Mouse (Mus musculus) embryonic facial prominence, embryonic 14.5 days (tissue): ENCODE results near the gene Vmp1. TPM values are rescaled to one million over a fixed set of nuclear protein-coding genes. Genes with fewer than 3 reads are reported as not detected.

Source experiments
- ATAC-seq: fragments of 200-750 bp; cut with Nextera tagmentation; 2 replicates; pipeline ENCODE4 v1.8.0; 2017; ENCODE audit warnings: low read depth, moderate number of reproducible peaks, moderate TSS enrichment
- DNase-seq: peaks from one replicate; pipeline ENCODE4 v3.0.0-alpha.2; 2015; ENCODE audit warnings: low spot score
- H3K27ac ChIP-seq: fragments of 300-500 bp; sonication (generic); replicated peaks from 2 replicates; pipeline ENCODE4 v1.5.1; 2014; ENCODE audit warnings: low read depth, mild to moderate bottlenecking, low read length, moderate library complexity
- H3K27me3 ChIP-seq: fragments of 300-500 bp; sonication (generic); replicated peaks from 2 replicates; pipeline ENCODE4 v1.6.1; 2014; ENCODE audit warnings: low read length; ENCODE audit not compliant: control insufficient read depth, insufficient read depth
- H3K36me3 ChIP-seq: fragments of 300-500 bp; sonication (generic); 2 replicates; pipeline ENCODE4 v1.6.1; 2014; ENCODE audit warnings: low read length, mixed read lengths; ENCODE audit not compliant: control insufficient read depth, insufficient read depth
- H3K4me1 ChIP-seq: fragments of 300-500 bp; sonication (generic); 2 replicates; pipeline ENCODE4 v1.6.1; 2014; ENCODE audit warnings: antibody characterized with exemption, low read length; ENCODE audit not compliant: control insufficient read depth, insufficient read depth
- H3K4me2 ChIP-seq: fragments of 300-500 bp; sonication (generic); 2 replicates; pipeline ENCODE4 v1.6.1; 2014; ENCODE audit warnings: low read depth, mild to moderate bottlenecking, low read length, moderate library complexity, mixed read lengths
- H3K4me3 ChIP-seq: fragments of 300-500 bp; sonication (generic); 2 replicates; pipeline ENCODE4 v1.5.1; 2014; ENCODE audit warnings: low read depth, mild to moderate bottlenecking, low read length
- H3K9ac ChIP-seq: fragments of 300-500 bp; sonication (generic); 2 replicates; pipeline ENCODE4 v1.6.1; 2014; ENCODE audit warnings: low read depth, mild to moderate bottlenecking, low read length, moderate library complexity, mixed read lengths
- H3K9me3 ChIP-seq: fragments of 300-500 bp; sonication (generic); 2 replicates; pipeline ENCODE4 v1.6.1; 2016; ENCODE audit warnings: low read length; ENCODE audit not compliant: control insufficient read depth
- WGBS: fragments of 180-500 bp; shearing (Covaris S2); extraction: QIAGEN DNeasy Blood & Tissue Kit; methylation state at CpG from one replicate; pipeline ENCODE4 v1.1.7; 2014; 5-methylcytosine and 5-hydroxymethylcytosine counted together
- polyA plus RNA-seq: library from polyadenylated mRNA; unstranded; fragments of >200 nt; fragmentation: Nextera tagmentation; extraction: Ambion mirVana; gene quantifications from 2 replicates; pipeline ENCODE4 v1.2.1, GENCODE M21; 2014

Gene Vmp1
- polyA plus RNA-seq, 1 experiment from 2014 or later = 86.6 TPM

- ATAC-seq (no peak), DNase-seq (no peak)
- H3K4me2 ChIP-seq = no peak overlapping the region
- 92% methylated on average over 4 of the region's 4 CpGs for WGBS
- H3K4me3 ChIP-seq = no peak overlapping the region
- H3K4me1 ChIP-seq = no peaks in the 10 kb centered on the region
- no peak overlapping the region for H3K27ac ChIP-seq
- H3K9ac ChIP-seq = no peak overlapping the region
- H3K36me3 ChIP-seq = no peaks in the 10 kb centered on the region
- no peaks in the 10 kb centered on the region for H3K9me3 ChIP-seq
- no peaks in the 10 kb centered on the region for H3K27me3 ChIP-seq
These were observed 31.1 kb downstream of the Vmp1 start for GRCm38 (mm10) chr11:86652578-86652979.

GRCm38 (mm10) chr11:86650676-86651075, 33.0 kb downstream of the Vmp1 start:
- Histone ChIP-seq H3K4me3 (no peak overlapping the region), H3K9ac (no peak overlapping the region), H3K9me3 (no peaks in the 10 kb centered on the region), H3K36me3 (no peaks in the 10 kb centered on the region), H3K4me2 (no peak overlapping the region), H3K27me3 (no peaks in the 10 kb centered on the region), H3K27ac (no peak overlapping the region), H3K4me1 (no peaks in the 10 kb centered on the region)
- DNase-seq = peak; percentile 24
- no peak for ATAC-seq
- 65% methylated on average over 6 of the region's 6 CpGs for WGBS

GRCm38 (mm10) chr11:86649542-86649941, 34.1 kb downstream of the Vmp1 start:
- H3K36me3 ChIP-seq = no peaks in the 10 kb centered on the region
- H3K4me3 ChIP-seq = no peak overlapping the region
- ATAC-seq (no peak), DNase-seq (no peak)
- H3K27me3 ChIP-seq = no peaks in the 10 kb centered on the region
- H3K9ac ChIP-seq = no peak overlapping the region
- no peaks in the 10 kb centered on the region for H3K4me1 ChIP-seq
- no peaks in the 10 kb centered on the region for H3K9me3 ChIP-seq
- H3K27ac ChIP-seq = no peak overlapping the region
- no peak overlapping the region for H3K4me2 ChIP-seq
- WGBS = 58% methylated on average over 1 of the region's 1 CpGs

- Histone ChIP-seq H3K4me3 (no peak overlapping the region), H3K4me2 (no peak overlapping the region), H3K36me3 (0 out of 2 replicates have a peak, but pooled peaks cover 3% of the 10 kb centered on the region), H3K4me1 (no peaks in the 10 kb centered on the region), H3K9ac (no peak overlapping the region), H3K27me3 (no peaks in the 10 kb centered on the region), H3K27ac (peak overlapping the region; percentile 48), H3K9me3 (no peaks in the 10 kb centered on the region)
- ATAC-seq (no peak), DNase-seq (peak; percentile 30)
- 62% methylated on average over 15 of the region's 15 CpGs for WGBS
These were observed 35.8 kb downstream of the Vmp1 start for GRCm38 (mm10) chr11:86647706-86648447.

- no peak overlapping the region for H3K27ac ChIP-seq
These were observed 36.7 kb downstream of the Vmp1 start for GRCm38 (mm10) chr11:86646885-86647459.

GRCm38 (mm10) chr11:86646136-86646834, 37.4 kb downstream of the Vmp1 start:
- 0 out of 2 replicates have a peak, but pooled peaks have one; percentile 12 for ATAC-seq
- Histone ChIP-seq H3K4me2 (no peak overlapping the region), H3K4me3 (no peak overlapping the region), H3K36me3 (0 out of 2 replicates have a peak, but pooled peaks cover 6% of the 10 kb centered on the region), H3K9ac (no peak overlapping the region), H3K27me3 (no peaks in the 10 kb centered on the region), H3K4me1 (no peaks in the 10 kb centered on the region), H3K27ac (no peak overlapping the region; the same call in 1 of the 2 replicates), H3K9me3 (no peaks in the 10 kb centered on the region)
- DNase-seq = peak; percentile 29
- 58% methylated on average over 7 of the region's 7 CpGs for WGBS

More at GRCm38 (mm10) chr11:86646885-86647459, 36.7 kb downstream of the Vmp1 start:
- Histone ChIP-seq H3K27me3 (no peaks in the 10 kb centered on the region), H3K4me2 (no peak overlapping the region), H3K9ac (no peak overlapping the region), H3K36me3 (0 out of 2 replicates have a peak, but pooled peaks cover 3% of the 10 kb centered on the region), H3K4me1 (no peaks in the 10 kb centered on the region), H3K9me3 (no peaks in the 10 kb centered on the region), H3K4me3 (no peak overlapping the region)
- DNase-seq (no peak), ATAC-seq (no peak)
- WGBS = 85% methylated on average over 3 of the region's 3 CpGs

- 95% methylated on average over 4 of the region's 4 CpGs for WGBS
- Histone ChIP-seq H3K27me3 (no peaks in the 10 kb centered on the region), H3K4me3 (no peak overlapping the region)
These were observed 39.1 kb downstream of the Vmp1 start for GRCm38 (mm10) chr11:86644553-86644952.

GRCm38 (mm10) chr11:86641714-86642113, 41.9 kb downstream of the Vmp1 start:
- H3K4me1 ChIP-seq = no peaks in the 10 kb centered on the region
- H3K9me3 ChIP-seq = no peaks in the 10 kb centered on the region
- no peak overlapping the region for H3K27ac ChIP-seq
- 77% methylated on average over 4 of the region's 4 CpGs for WGBS
- 0 out of 2 replicates have a peak, but pooled peaks cover 6% of the 10 kb centered on the region for H3K36me3 ChIP-seq
- H3K27me3 ChIP-seq = no peaks in the 10 kb centered on the region
- DNase-seq = no peak
- ATAC-seq = no peak
- H3K9ac ChIP-seq = no peak overlapping the region
- H3K4me2 ChIP-seq = no peak overlapping the region
- H3K4me3 ChIP-seq = no peak overlapping the region

More at GRCm38 (mm10) chr11:86644553-86644952, 39.1 kb downstream of the Vmp1 start:
- DNase-seq (no peak), ATAC-seq (no peak)
- H3K27ac ChIP-seq = no peak overlapping the region
- H3K9ac ChIP-seq = no peak overlapping the region
- H3K4me2 ChIP-seq = no peak overlapping the region
- H3K36me3 ChIP-seq = 0 out of 2 replicates have a peak, but pooled peaks cover 6% of the 10 kb centered on the region
- H3K4me1 ChIP-seq = no peaks in the 10 kb centered on the region
- no peaks in the 10 kb centered on the region for H3K9me3 ChIP-seq
